Mouse (Mus musculus) myocyte (in vitro differentiated cells): ENCODE data around the gene Hmcn2.

ENCODE experiments used
- CEBPB ChIP-seq: IDR thresholded peaks from 2 replicates; pipeline ENCODE4 v1.6.1; 2011; ENCODE audit warnings: mild to moderate bottlenecking, moderate library complexity; ENCODE audit not compliant: poor library complexity, insufficient read depth, severe bottlenecking
- E2F4 ChIP-seq: IDR thresholded peaks from one replicate; pipeline ENCODE4 v1.6.1; 2011; ENCODE audit warnings: mild to moderate bottlenecking, control low read depth, moderate library complexity; ENCODE audit not compliant: insufficient read depth
- MAX ChIP-seq: IDR thresholded peaks from one replicate; pipeline ENCODE4 v1.6.1; 2011; ENCODE audit warnings: low read depth, mild to moderate bottlenecking, control low read depth
- MYOD1 ChIP-seq, 3 experiments: IDR thresholded peaks; one replicate each; pipeline ENCODE4 v1.6.1; 2011; ENCODE audit warnings: control low read depth in 2 of 3, low read depth in 2 of 3, mild to moderate bottlenecking in 2 of 3, moderate library complexity in 1 of 3; ENCODE audit not compliant: insufficient read length in 2 of 3, control insufficient read depth in 1 of 3
- MYOG ChIP-seq, 3 experiments: IDR thresholded peaks; one replicate each; pipeline ENCODE4 v1.6.1; 2011; ENCODE audit warnings: control low read depth in 2 of 3, low read depth in 2 of 3, mild to moderate bottlenecking in 2 of 3; ENCODE audit not compliant: insufficient read length in 2 of 3, control insufficient read depth in 1 of 3, insufficient read depth in 1 of 3
- POLR2A ChIP-seq: IDR thresholded peaks from one replicate; pipeline ENCODE4 v1.6.1; 2011; ENCODE audit warnings: low read depth, mild to moderate bottlenecking, control low read depth, moderate library complexity; ENCODE audit not compliant: insufficient read length
- TCF12 ChIP-seq: IDR thresholded peaks from one replicate; pipeline ENCODE4 v1.6.1; 2011; ENCODE audit warnings: mild to moderate bottlenecking, control low read depth; ENCODE audit not compliant: poor library complexity, insufficient read depth, severe bottlenecking
- TCF3 ChIP-seq: IDR thresholded peaks from one replicate; pipeline ENCODE4 v1.6.1; 2011; ENCODE audit warnings: low read depth, control low read depth; ENCODE audit not compliant: insufficient read length
- USF1 ChIP-seq: IDR thresholded peaks from one replicate; pipeline ENCODE4 v1.6.1; 2011; ENCODE audit warnings: low read depth, mild to moderate bottlenecking, control low read depth, moderate library complexity

DNA sequence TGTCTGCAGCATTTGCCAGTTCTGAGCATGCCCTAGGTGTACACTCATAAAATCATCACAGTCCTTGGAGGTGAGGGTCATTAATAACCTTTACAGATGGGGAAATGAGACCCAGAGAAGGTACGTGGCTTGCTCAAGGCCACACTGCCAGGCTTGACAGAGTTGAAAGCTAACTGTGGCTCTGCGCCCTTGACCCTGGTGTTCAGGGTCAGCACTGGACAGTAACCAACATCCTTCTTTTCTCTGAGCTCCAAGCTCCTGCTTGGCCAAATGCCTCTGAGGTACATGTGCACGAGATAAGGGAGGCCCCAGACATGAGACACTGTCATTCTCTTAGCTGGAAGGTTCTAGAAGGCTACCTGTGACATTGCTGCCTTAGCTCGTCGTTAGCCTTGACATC lies 42.6 kb downstream of the Hmcn2 start:
- TF ChIP-seq TCF12: no peak
- no peak for TF ChIP-seq TCF3
- TF ChIP-seq POLR2A: no peak
- no peak for TF ChIP-seq E2F4
- TF ChIP-seq MYOD1 (IDR thresholded peaks at IDR 0.05; ENCODE audit: control insufficient read depth in 1 of 3, insufficient read length in 2 of 3, low read depth in 2 of 3): no peak
- TF ChIP-seq MYOG (IDR thresholded peaks at IDR 0.05; ENCODE audit: control insufficient read depth in 1 of 3, insufficient read depth in 1 of 3, insufficient read length in 2 of 3, low read depth in 2 of 3): no peak
- no peak for TF ChIP-seq USF1
- no peak for TF ChIP-seq CEBPB
- TF ChIP-seq MAX: no peak
